Mouse (Mus musculus) cortical plate, adult 2 months (tissue): ENCODE measurements at regions not wholly inside any gene's neighbourhood (a gene's known extent, or its start where the extent isn't known, plus 50 kb on each side); places are given as distances from the start of the nearest gene placed in this dataset.

ENCODE experiments used
- CTCF ChIP-seq: fragments of 200-500 bp; IDR thresholded peaks from 2 replicates; pipeline ENCODE4 v1.5.1; 2011; ENCODE audit warnings: mild to moderate bottlenecking, control low read depth, low read length; ENCODE audit not compliant: insufficient read depth; ENCODE audit errors: extremely low read depth
- POLR2A ChIP-seq: fragments of 200-500 bp; IDR thresholded peaks from 2 replicates; pipeline ENCODE4 v1.6.1; 2011; ENCODE audit warnings: mild to moderate bottlenecking, low read length, control low read depth; ENCODE audit not compliant: insufficient read depth; ENCODE audit errors: extremely low read depth

DNA sequence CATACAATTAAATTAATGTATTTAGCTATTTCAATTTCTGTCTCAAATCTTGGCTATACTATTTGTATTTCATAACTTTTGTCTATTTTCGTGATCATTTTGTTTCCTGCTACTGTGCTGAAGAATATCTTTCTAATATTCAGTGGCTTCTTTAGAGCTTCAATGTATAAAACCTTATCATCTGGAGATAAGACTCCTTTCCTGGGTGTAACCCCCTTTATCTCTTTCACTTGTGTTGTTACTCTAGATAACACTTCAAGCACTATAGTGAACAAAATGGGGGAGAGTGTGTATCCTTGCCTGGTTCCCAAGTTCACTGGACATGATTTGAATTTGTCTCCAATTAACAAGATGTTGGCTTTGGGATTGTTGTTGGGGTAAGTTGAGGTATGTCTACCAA is 341.5 kb downstream of the 1700017N19Rik start:
- TF ChIP-seq CTCF (no peak), POLR2A (no peak)
